Mouse (Mus musculus) CD4-positive naive resting alpha-beta T cell, adult 76 days (primary cell): ENCODE results near the gene Serpinb3a. TPM values are rescaled to one million over a fixed set of nuclear protein-coding genes. Genes with fewer than 3 reads are reported as not detected.

Experiments
- total RNA-seq: library from RNA; stranded (reverse); gene quantifications from one replicate; pipeline ENCODE4 v1.2.4, GENCODE M21; 2023

Serpinb3a gene
- total RNA-seq: not detected

DNA sequence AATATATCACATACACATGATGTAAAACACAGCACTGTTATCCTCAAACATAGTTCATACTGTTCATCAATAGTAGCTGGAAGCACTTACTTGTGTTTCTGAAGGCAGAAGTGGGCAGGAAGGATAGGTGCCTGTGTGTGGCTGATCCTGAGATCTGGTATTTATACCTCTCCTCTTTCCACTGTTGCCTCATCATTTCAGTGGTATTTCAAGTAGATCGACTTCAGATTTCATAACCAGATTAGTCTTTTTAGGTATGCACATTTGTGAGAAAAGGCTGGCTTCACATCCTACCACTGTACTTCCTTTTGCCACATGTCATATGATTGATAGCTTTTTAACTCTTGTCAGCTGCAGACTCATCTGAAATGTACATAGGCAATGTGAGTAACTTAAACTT is at the start of gene Serpinb3a:
Gene Serpinb3a (minus strand): TSS at position 101 of the 400 bp plus-strand sequence.

DNA sequence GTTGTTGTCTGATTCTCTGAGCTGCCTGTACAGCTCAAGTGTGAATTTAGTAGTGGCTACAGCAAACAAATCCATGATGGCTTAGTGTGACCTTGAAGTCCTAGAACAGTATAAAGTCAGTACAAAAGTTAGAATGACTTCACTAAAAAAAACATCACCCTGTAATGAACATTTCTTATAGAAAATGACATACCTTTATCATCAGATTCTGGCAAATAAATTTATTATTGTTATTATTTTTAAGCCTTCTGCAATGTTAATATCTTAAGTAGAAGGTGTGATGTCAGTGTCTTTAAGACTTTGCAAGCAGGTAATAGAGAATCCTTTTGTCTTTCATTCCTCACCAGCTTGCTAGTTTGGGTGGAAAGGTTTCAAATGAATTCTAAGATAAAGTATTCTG is 31.3 kb upstream of the Serpinb3a start, which contains the start of gene Serpinb3d:
Gene Serpinb3d (minus strand): TSS at position 101 of the 400 bp plus-strand sequence.

Other genes with a start within 250 kb of the Serpinb3a start
- not detected for gene Serpinb5, start 191.1 kb downstream of the Serpinb3a start, total RNA-seq
- not detected for gene Serpinb12, start 117.9 kb downstream of the Serpinb3a start, total RNA-seq
- gene Serpinb13, start 71.3 kb downstream of the Serpinb3a start, total RNA-seq: not detected
- gene Serpinb3d, start 31.2 kb upstream of the Serpinb3a start, total RNA-seq: not detected
- not detected for gene Serpinb3b, start 226.1 kb upstream of the Serpinb3a start, total RNA-seq
- not detected for gene Serpinb3c, start 226.1 kb upstream of the Serpinb3a start, total RNA-seq